Mouse (Mus musculus): Measurements from ENCODE around the gene Zfp326. TPM values are rescaled to one million over a fixed set of nuclear protein-coding genes. Genes with fewer than 3 reads are reported as not detected.
"Not testable (repeated sequence)": the region's sequence is repeated elsewhere in the genome, so short reads cannot be mapped to it uniquely, and the experiment has no call there.

Zfp326 gene
- polyA plus RNA-seq, 1 experiment from 2014 or later, result 55.9 TPM

DNA sequence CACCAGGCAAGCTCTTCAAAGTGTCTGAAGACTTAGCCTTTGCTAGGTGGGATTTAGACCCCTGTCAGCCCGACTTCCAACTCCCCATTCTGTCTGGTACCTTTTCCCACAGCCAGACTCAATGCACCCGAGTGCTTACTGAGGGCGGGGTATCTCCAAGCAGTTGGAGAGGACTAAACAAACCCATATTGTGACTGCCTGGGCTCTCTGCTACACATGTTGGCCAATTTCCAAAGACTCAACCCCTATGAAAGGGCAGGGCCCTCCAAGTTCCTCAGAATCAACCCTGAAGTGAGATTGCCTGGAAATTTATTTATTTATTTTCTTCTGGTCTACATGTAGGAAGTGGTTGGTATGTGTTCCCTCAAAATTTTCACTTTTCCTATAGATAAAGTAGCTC lies 26.7 kb upstream of the Zfp326 start:
- Histone ChIP-seq H3K4me3 (no peak overlapping the region), H3K27me3 (ENCODE audit: poor library complexity, severe bottlenecking) (no peaks in the 10 kb centered on the region), H3K4me1 (no peaks in the 10 kb centered on the region), H3K36me3 (replicated peaks) (no peaks in the 10 kb centered on the region), H3K27ac (no peak overlapping the region), H3K9me3 (no peaks in the 10 kb centered on the region)
- WGBS, result 75% methylated on average over 3 of the region's 3 CpGs
- DNase-seq (ENCODE audit: extremely low spot score, low spot score), result no peak

DNA sequence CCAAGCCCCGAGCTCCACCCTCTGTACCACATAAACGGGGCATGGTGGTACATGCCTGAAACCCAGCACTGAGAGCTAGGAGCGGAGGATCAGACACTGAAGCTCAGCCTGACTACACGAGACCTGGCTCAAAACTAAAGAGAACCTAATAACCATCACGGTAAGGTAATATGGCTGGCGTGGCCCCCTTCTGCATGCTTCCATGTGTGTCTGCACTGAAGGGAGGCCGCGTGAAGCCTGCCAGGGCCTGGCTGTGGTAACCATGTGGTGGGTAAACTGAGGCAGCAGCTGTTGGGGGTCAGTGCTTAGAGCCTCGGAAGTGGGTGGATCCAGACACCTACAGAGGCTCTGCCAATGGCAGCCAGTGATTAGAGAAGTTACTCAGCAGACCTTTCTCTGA lies 23.1 kb upstream of the Zfp326 start:
- Histone ChIP-seq H3K4me1 (0 out of 2 replicates have a peak, but pooled peaks cover 3% of the 10 kb centered on the region), H3K27ac (no peak overlapping the region), H3K9me3 (no peaks in the 10 kb centered on the region), H3K27me3 (ENCODE audit: poor library complexity, severe bottlenecking) (no peaks in the 10 kb centered on the region), H3K36me3 (replicated peaks) (no peaks in the 10 kb centered on the region), H3K4me3 (no peak overlapping the region)
- DNase-seq (ENCODE audit: extremely low spot score, low spot score), result no peak
- 86% methylated on average over 9 of the region's 9 CpGs for WGBS

- H3K36me3 ChIP-seq (replicated peaks), result no peaks in the 10 kb centered on the region
- WGBS, result 89% methylated on average over 5 of the region's 5 CpGs
- H3K4me3 ChIP-seq, result no peak overlapping the region
- no peaks in the 10 kb centered on the region for H3K27me3 ChIP-seq (ENCODE audit: poor library complexity, severe bottlenecking)
- H3K27ac ChIP-seq, result peak overlapping the region; percentile 51; the same call in 1 of the 2 replicates
- H3K9me3 ChIP-seq, result no peaks in the 10 kb centered on the region
- no peak for DNase-seq (ENCODE audit: extremely low spot score, low spot score)
- peaks cover 22% of the 10 kb centered on the region for H3K4me1 ChIP-seq
Observed at GRCm38 (mm10) chr5:105857486-105857885, 18.9 kb upstream of the Zfp326 start.

DNA sequence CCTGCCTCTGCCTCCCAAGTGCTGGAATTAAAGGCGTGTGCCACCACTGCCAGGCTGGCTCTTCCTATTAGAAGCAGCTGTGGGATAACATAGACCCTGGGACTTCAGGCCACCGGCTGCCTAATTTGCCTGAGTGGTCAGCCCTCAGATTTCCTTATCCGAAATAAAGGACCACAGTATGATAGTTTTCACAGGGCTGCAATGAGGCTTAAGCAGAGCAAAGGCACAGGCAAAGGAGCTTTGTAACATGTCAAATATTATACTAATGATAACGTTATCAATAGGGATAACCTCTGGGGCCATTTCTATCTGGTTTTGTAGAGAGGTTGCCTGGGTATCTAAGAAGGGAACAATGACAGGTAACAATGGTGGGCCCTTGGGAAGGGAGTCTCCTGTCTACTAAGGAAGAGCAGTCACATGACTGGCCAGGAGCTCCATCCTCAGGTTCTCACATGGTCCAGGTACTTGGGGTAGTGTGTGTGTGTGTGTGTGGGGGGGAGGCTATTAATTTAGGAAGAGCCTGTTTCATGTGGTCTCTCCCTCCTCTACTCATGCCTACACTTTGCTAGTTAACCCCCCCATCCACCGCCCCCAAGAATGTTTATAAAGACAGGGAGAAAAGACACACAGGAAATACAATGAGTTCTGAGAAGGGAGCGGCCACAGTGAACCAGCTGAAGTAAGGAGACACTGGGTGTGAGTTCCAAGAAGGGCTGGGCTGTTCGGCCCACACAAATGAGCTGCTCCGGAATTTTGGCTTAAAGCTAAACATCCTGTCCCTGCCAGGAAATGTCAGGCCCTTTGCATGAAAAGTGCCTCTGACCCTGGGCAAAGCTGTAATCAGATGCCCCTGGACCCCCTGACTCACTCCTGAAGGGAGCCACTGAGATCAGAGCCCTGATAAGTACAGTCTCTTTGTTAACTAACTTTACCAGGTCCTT lies 17.3 kb upstream of the Zfp326 start:
- DNase-seq (ENCODE audit: extremely low spot score, low spot score), result no peak
- no peaks in the 10 kb centered on the region for H3K27me3 ChIP-seq (ENCODE audit: poor library complexity, severe bottlenecking)
- H3K4me1 ChIP-seq, result peaks cover 22% of the 10 kb centered on the region
- H3K4me3 ChIP-seq, result no peak overlapping the region
- peak overlapping the region; percentile 27 for H3K27ac ChIP-seq
- WGBS, result 74% methylated on average over 8 of the region's 8 CpGs
- no peaks in the 10 kb centered on the region for H3K36me3 ChIP-seq (replicated peaks)
- H3K9me3 ChIP-seq, result no peaks in the 10 kb centered on the region

DNA sequence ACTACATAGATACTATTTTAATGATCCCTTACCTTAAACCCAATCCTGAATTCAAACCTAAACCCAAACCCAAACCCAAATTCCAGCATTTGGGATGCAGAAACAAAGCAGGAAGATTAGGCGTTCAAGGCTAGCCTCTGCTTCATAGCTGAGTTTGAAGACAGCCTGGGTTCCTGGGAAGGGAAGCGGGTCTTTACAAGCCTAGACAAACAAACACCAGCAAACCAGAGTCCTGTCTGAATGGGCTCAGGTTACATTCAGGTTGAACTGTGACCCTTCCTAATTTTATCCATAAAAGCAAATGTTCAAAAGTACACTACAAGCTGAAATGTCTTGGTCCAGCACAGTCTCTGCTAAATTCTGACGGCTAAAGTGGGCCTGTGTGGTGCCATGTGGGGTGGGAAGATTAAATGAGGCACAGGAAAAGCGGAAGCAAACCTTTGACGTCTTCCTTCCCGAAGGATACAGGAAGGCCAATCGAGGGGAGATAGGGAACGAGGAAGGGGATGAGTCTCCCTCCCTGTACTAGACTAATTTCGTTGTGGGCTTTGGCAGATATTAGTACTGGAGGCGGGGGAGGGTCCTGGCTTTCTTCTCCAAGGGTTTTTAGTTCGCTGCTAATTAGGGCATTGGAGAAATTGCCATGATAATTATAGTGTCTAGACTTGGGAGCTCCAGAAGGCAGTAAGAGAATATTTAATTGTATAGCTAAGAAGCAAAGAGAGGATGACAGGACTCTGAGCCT lies 16.5 kb upstream of the Zfp326 start:
- H3K27ac ChIP-seq, result peak overlapping the region; percentile 58

DNA sequence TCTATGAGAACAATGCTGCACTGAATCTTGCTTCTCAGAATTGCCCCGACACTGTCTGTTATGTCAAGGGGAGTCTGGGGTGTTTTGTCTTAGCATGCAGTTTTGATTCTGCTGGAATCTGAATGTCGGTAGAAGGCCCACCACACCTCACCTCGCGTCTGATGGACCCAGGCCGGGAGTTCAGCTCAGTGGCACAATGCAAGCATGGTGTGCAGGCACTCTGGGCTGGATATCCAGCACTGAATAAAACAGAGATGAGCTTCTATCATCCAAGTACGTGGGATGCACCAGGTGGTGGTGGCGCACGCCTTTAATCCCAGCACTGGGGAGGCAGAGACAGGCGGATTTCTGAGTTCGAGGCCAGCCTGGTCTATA lies 15.9 kb upstream of the Zfp326 start:
- no peak overlapping the region for H3K4me3 ChIP-seq
- H3K27me3 ChIP-seq (ENCODE audit: poor library complexity, severe bottlenecking), result no peaks in the 10 kb centered on the region
- WGBS, result 90% methylated on average over 10 of the region's 10 CpGs
- H3K27ac ChIP-seq, result peak overlapping the region; percentile 58
- H3K4me1 ChIP-seq, result peaks cover 22% of the 10 kb centered on the region
- peak; percentile 14 for DNase-seq (ENCODE audit: extremely low spot score, low spot score)
- no peaks in the 10 kb centered on the region for H3K9me3 ChIP-seq
- H3K36me3 ChIP-seq (replicated peaks), result no peaks in the 10 kb centered on the region

More for the DNA sequence above, 16.5 kb upstream of the Zfp326 start:
- 64% methylated on average over 11 of the region's 11 CpGs for WGBS
- DNase-seq (ENCODE audit: extremely low spot score, low spot score), result peak; percentile 13
- no peaks in the 10 kb centered on the region for H3K9me3 ChIP-seq
- no peaks in the 10 kb centered on the region for H3K27me3 ChIP-seq (ENCODE audit: poor library complexity, severe bottlenecking)
- peaks cover 22% of the 10 kb centered on the region for H3K4me1 ChIP-seq
- no peaks in the 10 kb centered on the region for H3K36me3 ChIP-seq (replicated peaks)
- no peak overlapping the region for H3K4me3 ChIP-seq

DNA sequence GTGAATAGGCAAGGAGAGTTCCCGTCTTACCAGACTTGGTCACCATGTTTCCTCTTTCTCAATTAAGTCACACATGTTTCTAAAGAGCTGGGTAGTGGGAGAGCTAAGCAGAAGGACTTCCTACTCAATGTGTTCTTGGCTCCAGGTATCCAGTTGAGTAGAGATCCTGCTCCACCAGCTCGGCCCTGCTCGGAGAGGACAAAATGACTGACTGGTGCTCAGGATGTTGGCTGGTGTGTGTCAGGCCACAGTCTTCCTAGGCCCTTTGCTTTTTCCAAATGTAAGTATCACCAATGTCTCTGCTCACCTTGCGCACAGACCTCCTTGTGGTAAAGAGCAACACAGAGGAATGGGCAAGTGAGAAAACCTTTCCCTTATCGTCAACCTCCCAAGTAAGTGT lies 14.7 kb upstream of the Zfp326 start:
- 93% methylated on average over 5 of the region's 5 CpGs for WGBS
- H3K4me1 ChIP-seq, result peaks cover 22% of the 10 kb centered on the region
- H3K36me3 ChIP-seq (replicated peaks), result no peaks in the 10 kb centered on the region
- no peaks in the 10 kb centered on the region for H3K27me3 ChIP-seq (ENCODE audit: poor library complexity, severe bottlenecking)
- DNase-seq (ENCODE audit: extremely low spot score, low spot score), result peak; percentile 5
- no peaks in the 10 kb centered on the region for H3K9me3 ChIP-seq
- no peak overlapping the region for H3K4me3 ChIP-seq
- H3K27ac ChIP-seq, result no peak overlapping the region

DNA sequence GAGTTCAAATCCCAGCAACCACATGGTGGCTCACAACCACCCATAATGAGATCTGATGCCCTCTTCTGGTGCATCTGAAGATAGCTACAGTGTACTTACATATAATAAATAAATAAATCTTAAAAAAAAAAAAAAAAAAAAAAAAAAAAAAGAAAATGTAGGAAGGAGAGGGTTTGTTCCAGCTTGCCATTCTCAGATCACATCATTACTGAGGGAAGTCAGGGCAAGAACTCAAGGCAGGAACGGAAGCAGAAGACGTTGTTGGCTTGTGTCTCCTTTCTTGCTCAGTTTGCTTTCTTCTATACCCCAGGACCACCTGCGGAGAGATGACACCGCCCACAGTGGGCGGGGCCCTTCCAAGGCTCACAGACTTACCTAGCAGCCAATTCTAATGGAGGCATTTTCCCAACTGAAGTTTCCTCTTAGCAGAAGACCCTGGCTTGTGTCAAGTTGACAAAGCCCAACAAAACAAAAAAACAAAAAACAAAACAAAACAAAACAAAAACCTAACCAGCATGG lies 11.2 kb upstream of the Zfp326 start:
- H3K27me3 ChIP-seq (ENCODE audit: poor library complexity, severe bottlenecking); H3K4me3 ChIP-seq; H3K27ac ChIP-seq; H3K9me3 ChIP-seq; H3K36me3 ChIP-seq (replicated peaks): not testable (repeated sequence)
- H3K4me1 ChIP-seq, result peaks cover 17% of the 10 kb centered on the region
- DNase-seq (ENCODE audit: extremely low spot score, low spot score), result peak; percentile 13
- WGBS, result 49% methylated on average over 5 of the region's 5 CpGs

- H3K4me1 ChIP-seq, result peaks cover 13% of the 10 kb centered on the region; the same call in 1 of the 2 replicates
- no peak overlapping the region for H3K4me3 ChIP-seq
- WGBS, result 75% methylated on average over 4 of the region's 4 CpGs
- no peak for DNase-seq (ENCODE audit: extremely low spot score, low spot score)
- H3K27ac ChIP-seq, result no peak overlapping the region
- no peaks in the 10 kb centered on the region for H3K27me3 ChIP-seq (ENCODE audit: poor library complexity, severe bottlenecking)
- no peaks in the 10 kb centered on the region for H3K36me3 ChIP-seq (replicated peaks)
- no peaks in the 10 kb centered on the region for H3K9me3 ChIP-seq
Observed at GRCm38 (mm10) chr5:105867427-105867826, 8.9 kb upstream of the Zfp326 start.

DNA sequence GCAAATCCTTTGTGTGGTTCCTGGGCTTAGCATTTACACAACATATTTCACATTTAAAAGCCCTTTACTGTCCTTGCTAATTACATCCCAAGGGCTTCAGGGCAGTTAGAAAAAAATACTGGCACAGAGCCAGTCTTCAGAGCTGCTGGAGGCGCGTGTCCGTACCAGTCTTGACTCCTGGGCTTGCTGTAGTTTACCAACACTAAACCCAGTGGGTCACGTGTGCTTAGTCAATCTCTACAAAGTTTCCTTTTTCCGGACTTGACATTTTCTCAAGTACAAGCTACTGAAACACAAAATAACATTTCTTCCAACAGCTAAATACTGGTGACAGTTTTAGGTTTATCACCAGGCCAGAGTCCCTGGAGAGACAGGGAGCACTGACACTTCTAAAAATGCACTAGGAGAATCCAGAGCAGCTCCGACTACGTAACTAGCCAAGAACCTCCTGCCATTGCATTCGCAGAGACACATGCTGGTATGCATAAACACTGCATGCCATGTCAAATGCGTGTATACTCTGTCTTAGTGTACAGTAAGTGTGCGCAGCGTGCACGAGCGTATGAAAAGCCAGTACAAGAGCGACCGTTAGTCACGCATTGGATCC lies 8.4 kb upstream of the Zfp326 start:
- Histone ChIP-seq H3K27ac (no peak overlapping the region), H3K9me3 (no peaks in the 10 kb centered on the region), H3K27me3 (ENCODE audit: poor library complexity, severe bottlenecking) (no peaks in the 10 kb centered on the region), H3K4me3 (no peak overlapping the region), H3K36me3 (replicated peaks) (no peaks in the 10 kb centered on the region), H3K4me1 (peaks cover 13% of the 10 kb centered on the region; the same call in 1 of the 2 replicates)
- DNase-seq (ENCODE audit: extremely low spot score, low spot score), result no peak
- 93% methylated on average over 16 of the region's 16 CpGs for WGBS

DNA sequence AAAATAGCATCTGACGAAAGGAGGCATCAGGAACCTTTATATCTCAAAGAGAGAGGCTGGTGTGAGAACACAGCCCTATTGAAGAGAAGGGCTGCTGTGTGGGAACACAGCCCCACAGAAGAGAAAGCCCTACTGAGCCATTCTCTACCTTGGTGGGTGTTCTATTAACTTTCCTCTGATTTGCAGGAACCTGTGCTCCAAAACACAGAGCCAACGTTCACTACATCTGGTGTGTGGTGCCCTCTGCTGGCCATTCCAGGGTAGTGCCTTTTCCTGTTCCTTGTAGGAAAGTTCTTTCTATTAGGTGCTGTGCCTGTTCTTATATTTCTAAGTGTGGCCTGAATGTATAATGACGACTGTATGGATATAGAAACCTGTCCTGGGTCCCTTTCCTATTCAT lies 7.8 kb upstream of the Zfp326 start:
- H3K4me1 ChIP-seq, result peaks cover 13% of the 10 kb centered on the region; the same call in 1 of the 2 replicates
- WGBS, result 25% methylated on average over 3 of the region's 3 CpGs
- H3K4me3 ChIP-seq, result no peak overlapping the region
- no peaks in the 10 kb centered on the region for H3K27me3 ChIP-seq (ENCODE audit: poor library complexity, severe bottlenecking)
- peak; percentile 86 for DNase-seq (ENCODE audit: extremely low spot score, low spot score)
- no peak overlapping the region for H3K27ac ChIP-seq
- no peaks in the 10 kb centered on the region for H3K9me3 ChIP-seq
- no peaks in the 10 kb centered on the region for H3K36me3 ChIP-seq (replicated peaks)

DNA sequence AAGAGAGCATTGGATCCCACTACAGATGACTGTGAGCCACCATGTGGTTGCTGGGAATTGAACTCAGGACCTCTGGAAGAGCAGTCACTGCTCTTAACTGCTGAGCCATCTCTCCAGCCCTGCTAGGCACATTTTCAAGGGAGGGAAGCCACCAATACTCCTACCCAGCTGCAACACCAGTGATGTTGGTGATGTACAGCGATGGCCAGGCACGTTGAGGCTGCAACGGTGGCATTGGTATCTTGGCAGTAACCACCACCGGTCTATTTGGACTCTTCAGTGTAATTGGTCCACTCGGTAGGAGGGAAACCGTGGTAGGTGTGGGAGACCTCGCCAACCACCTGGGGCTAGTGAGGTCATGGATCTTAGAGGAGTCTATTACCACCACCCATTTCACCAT lies 6.6 kb upstream of the Zfp326 start:
- Histone ChIP-seq H3K27ac (no peak overlapping the region), H3K4me3 (no peak overlapping the region), H3K9me3 (no peaks in the 10 kb centered on the region), H3K4me1 (peaks cover 13% of the 10 kb centered on the region; the same call in 1 of the 2 replicates), H3K27me3 (ENCODE audit: poor library complexity, severe bottlenecking) (peaks cover 9% of the 10 kb centered on the region; the same call in 1 of the 2 replicates), H3K36me3 (replicated peaks) (no peaks in the 10 kb centered on the region)
- DNase-seq (ENCODE audit: extremely low spot score, low spot score), result no peak
- WGBS, result 89% methylated on average over 7 of the region's 7 CpGs
